Mouse (Mus musculus): Measurements from ENCODE around the gene Etv4. TPM values are rescaled to one million over a fixed set of nuclear protein-coding genes. Genes with fewer than 3 reads are reported as not detected.

The Etv4 gene
- polyA plus RNA-seq, 1 experiment from 2014 or later: 25.9 TPM

Other genes starting within 250 kb of the Etv4 start
- 1.4 and 4.1 TPM in 2 replicates for gene Brca1, start 233.4 kb downstream of the Etv4 start, polyA plus RNA-seq (2015; fragmentation: Nextera tagmentation; extraction: Ambion mirVana)
- gene Nbr1, start 233.2 kb downstream of the Etv4 start, polyA plus RNA-seq (2015; fragmentation: Nextera tagmentation; extraction: Ambion mirVana): 78.7 and 80.3 TPM in 2 replicates
- gene Tmem106a, start 203.1 kb downstream of the Etv4 start, polyA plus RNA-seq (2015; fragmentation: Nextera tagmentation; extraction: Ambion mirVana): 4.4 and 5.9 TPM in 2 replicates
- not detected in 2 replicates for gene Gm11634, start 186.1 kb downstream of the Etv4 start, polyA plus RNA-seq (2015; fragmentation: Nextera tagmentation; extraction: Ambion mirVana)
- 14.1 and 19.8 TPM in 2 replicates for gene Rdm1, start 158.2 kb downstream of the Etv4 start, polyA plus RNA-seq (2015; fragmentation: Nextera tagmentation; extraction: Ambion mirVana)
- gene Arl4d, start 119.8 kb downstream of the Etv4 start, polyA plus RNA-seq (2015; fragmentation: Nextera tagmentation; extraction: Ambion mirVana): 8.1 and 9.1 TPM in 2 replicates
- 28.7 and 29.9 TPM in 2 replicates for gene Dhx8, start 52.5 kb downstream of the Etv4 start, polyA plus RNA-seq (2015; fragmentation: Nextera tagmentation; extraction: Ambion mirVana)
- gene Meox1, start 109.0 kb upstream of the Etv4 start, polyA plus RNA-seq (2015; fragmentation: Nextera tagmentation; extraction: Ambion mirVana): 1.3 and 2.0 TPM in 2 replicates
- 0.23 TPM in 1 of 2 replicates, not detected in the other for gene Sost, start 181.6 kb upstream of the Etv4 start, polyA plus RNA-seq (2015; fragmentation: Nextera tagmentation; extraction: Ambion mirVana)
- gene Cfap97d1, start 198.9 kb upstream of the Etv4 start, polyA plus RNA-seq (2015; fragmentation: Nextera tagmentation; extraction: Ambion mirVana): not detected in 2 replicates
- 26.4 and 28.9 TPM in 2 replicates for gene Dusp3, start 201.6 kb upstream of the Etv4 start, polyA plus RNA-seq (2015; fragmentation: Nextera tagmentation; extraction: Ambion mirVana)
- 49.6 and 56.6 TPM in 2 replicates for gene Mpp3, start 243.1 kb upstream of the Etv4 start, polyA plus RNA-seq (2015; fragmentation: Nextera tagmentation; extraction: Ambion mirVana)

All from neural tube, embryonic 15.5 days (tissue).